Mouse (Mus musculus): ENCODE results near the gene Dtx2. TPM values are rescaled to one million over a fixed set of nuclear protein-coding genes. Genes with fewer than 3 reads are reported as not detected.

Dtx2 gene
- polyA plus RNA-seq, 1 experiment: 20.3 TPM

DNA sequence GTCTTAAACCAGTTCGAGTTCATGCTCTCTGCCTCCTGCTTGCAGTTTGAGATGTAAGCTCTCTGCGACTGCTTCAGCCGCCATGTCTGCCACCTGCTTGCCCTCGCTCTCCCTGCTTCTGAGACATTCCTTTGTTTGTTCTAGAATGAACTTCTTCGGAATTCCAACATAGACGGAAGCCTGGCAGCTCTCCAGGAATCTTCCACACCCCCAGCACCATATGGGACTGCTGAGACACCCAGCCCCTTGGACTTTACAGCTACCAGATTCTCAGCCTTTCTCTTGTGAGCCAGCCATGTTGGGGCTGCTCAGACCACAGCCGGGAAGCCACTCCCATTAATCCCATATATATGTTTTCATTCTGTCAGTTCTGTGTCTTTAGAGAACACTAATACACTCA, 81.7 kb downstream of the Dtx2 start:
- TF ChIP-seq CTCF (IDR thresholded peaks at IDR 0.05; ENCODE audit: control insufficient read depth, insufficient read depth, insufficient read length): no peak
- no peak for TF ChIP-seq MAX (IDR thresholded peaks at IDR 0.05)
- TF ChIP-seq MYOG (IDR thresholded peaks at IDR 0.05; ENCODE audit: control insufficient read depth, extremely low read depth, insufficient read length): no peak
- TF ChIP-seq FOSL1 (IDR thresholded peaks at IDR 0.05; ENCODE audit: insufficient read depth, low read length, poor library complexity, severe bottlenecking): no peak
- no peak for TF ChIP-seq CEBPB (IDR thresholded peaks at IDR 0.05; ENCODE audit: low read depth)
- TF ChIP-seq USF1 (IDR thresholded peaks at IDR 0.05; ENCODE audit: low read depth): no peak
- TF ChIP-seq MYOD1 (IDR thresholded peaks at IDR 0.05; ENCODE audit: control insufficient read depth, insufficient read length, low read depth): no peak
- no peaks in the 10 kb centered on the region for H3K79me3 ChIP-seq (ENCODE audit: low read depth)
- no peak overlapping the region for H3ac ChIP-seq (ENCODE audit: control insufficient read depth, insufficient read length, low read depth)
- H3K27me3 ChIP-seq (ENCODE audit: control insufficient read depth, insufficient read depth, insufficient read length): no peaks in the 10 kb centered on the region
- H3K79me2 ChIP-seq (ENCODE audit: control insufficient read depth, insufficient read depth): no peaks in the 10 kb centered on the region
- no peaks in the 10 kb centered on the region for H3K36me3 ChIP-seq (ENCODE audit: control insufficient read depth, insufficient read depth)
- H3K4me3 ChIP-seq (ENCODE audit: insufficient read depth, poor library complexity, severe bottlenecking): no peak overlapping the region

DNA sequence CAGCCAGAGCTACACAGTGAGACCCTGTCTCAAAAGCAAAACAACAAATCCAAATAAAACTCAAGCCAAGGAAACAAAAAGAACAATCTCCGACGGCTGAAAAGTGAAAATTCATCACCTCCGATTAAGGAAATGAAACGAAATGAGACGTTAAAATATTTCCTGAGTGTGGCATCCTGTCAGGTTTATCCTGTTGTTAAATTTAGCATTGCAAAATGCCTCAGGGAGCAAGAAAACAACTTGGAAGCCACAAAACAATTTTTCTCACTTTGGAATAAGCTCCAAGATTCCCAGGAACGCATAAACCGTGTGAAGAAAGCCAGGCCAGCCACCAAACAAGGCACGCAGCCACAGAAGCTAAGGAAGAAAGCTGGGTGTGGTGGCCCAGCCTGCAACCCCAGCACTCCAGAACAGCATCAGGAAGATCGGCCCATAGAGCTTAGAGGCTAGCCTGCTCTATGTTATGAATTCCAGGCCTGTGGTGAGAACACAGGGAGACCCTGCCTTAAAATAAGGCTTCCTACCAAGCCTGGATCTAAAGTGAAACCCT, 82.5 kb downstream of the Dtx2 start:
- Histone ChIP-seq H3K79me2 (ENCODE audit: control insufficient read depth, insufficient read depth) (no peaks in the 10 kb centered on the region), H3K36me3 (ENCODE audit: control insufficient read depth, insufficient read depth) (no peaks in the 10 kb centered on the region), H3K4me3 (ENCODE audit: insufficient read depth, poor library complexity, severe bottlenecking) (no peak overlapping the region), H3K79me3 (ENCODE audit: low read depth) (no peaks in the 10 kb centered on the region), H3K27me3 (ENCODE audit: control insufficient read depth, insufficient read depth, insufficient read length) (no peaks in the 10 kb centered on the region), H3ac (ENCODE audit: control insufficient read depth, insufficient read length, low read depth) (no peak overlapping the region)
- TF ChIP-seq MYOG (IDR thresholded peaks at IDR 0.05; ENCODE audit: control insufficient read depth, extremely low read depth, insufficient read length) (no peak), FOSL1 (IDR thresholded peaks at IDR 0.05; ENCODE audit: insufficient read depth, low read length, poor library complexity, severe bottlenecking) (no peak), USF1 (IDR thresholded peaks at IDR 0.05; ENCODE audit: low read depth) (peak; percentile 14)

DNA sequence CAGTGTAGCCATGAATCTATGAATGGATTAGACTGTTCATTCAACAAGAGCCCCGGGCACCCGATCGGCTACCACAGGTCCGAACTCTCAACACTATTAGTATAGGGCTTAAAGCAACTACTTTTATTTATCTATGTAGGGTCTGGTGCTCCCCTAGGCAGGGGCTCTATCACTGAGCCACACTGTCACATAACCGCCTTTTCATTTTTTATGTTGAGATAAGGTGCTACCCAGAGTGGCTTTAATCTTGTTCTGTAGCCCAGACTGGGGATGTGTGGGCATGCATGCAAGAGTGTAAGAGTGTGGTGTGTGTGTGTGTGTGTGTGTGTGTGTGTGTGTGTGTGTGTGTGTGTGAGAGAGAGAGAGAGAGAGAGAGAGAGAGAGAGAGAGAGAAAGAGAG, 83.5 kb downstream of the Dtx2 start:
- Histone ChIP-seq H3K79me3 (ENCODE audit: low read depth) (no peaks in the 10 kb centered on the region), H3K36me3 (ENCODE audit: control insufficient read depth, insufficient read depth) (no peaks in the 10 kb centered on the region), H3K27me3 (ENCODE audit: control insufficient read depth, insufficient read depth, insufficient read length) (no peaks in the 10 kb centered on the region), H3ac (ENCODE audit: control insufficient read depth, insufficient read length, low read depth) (no peak overlapping the region), H3K79me2 (ENCODE audit: control insufficient read depth, insufficient read depth) (no peaks in the 10 kb centered on the region), H3K4me3 (ENCODE audit: insufficient read depth, poor library complexity, severe bottlenecking) (no peak overlapping the region)
- TF ChIP-seq USF1 (IDR thresholded peaks at IDR 0.05; ENCODE audit: low read depth) (no peak), FOSL1 (IDR thresholded peaks at IDR 0.05; ENCODE audit: insufficient read depth, low read length, poor library complexity, severe bottlenecking) (no peak), CTCF (IDR thresholded peaks at IDR 0.05; ENCODE audit: control insufficient read depth, insufficient read depth, insufficient read length) (no peak), CEBPB (IDR thresholded peaks at IDR 0.05; ENCODE audit: low read depth) (no peak), MYOG (IDR thresholded peaks at IDR 0.05; ENCODE audit: control insufficient read depth, extremely low read depth, insufficient read length) (no peak), MYOD1 (IDR thresholded peaks at IDR 0.05; ENCODE audit: control insufficient read depth, insufficient read length, low read depth) (no peak), MAX (IDR thresholded peaks at IDR 0.05) (no peak)

GRCm38 (mm10) chr5:136082345-136082744, 87.7 kb downstream of the Dtx2 start:
- Histone ChIP-seq H3K36me3 (ENCODE audit: control insufficient read depth, insufficient read depth) (peaks cover 5% of the 10 kb centered on the region), H3K27me3 (ENCODE audit: control insufficient read depth, insufficient read depth, insufficient read length) (no peaks in the 10 kb centered on the region), H3ac (ENCODE audit: control insufficient read depth, insufficient read length, low read depth) (no peak overlapping the region), H3K4me3 (ENCODE audit: insufficient read depth, poor library complexity, severe bottlenecking) (no peak overlapping the region), H3K79me2 (ENCODE audit: control insufficient read depth, insufficient read depth) (peaks cover 36% of the 10 kb centered on the region), H3K79me3 (ENCODE audit: low read depth) (peaks cover 16% of the 10 kb centered on the region)
- TF ChIP-seq CTCF (IDR thresholded peaks at IDR 0.05; ENCODE audit: control insufficient read depth, insufficient read depth, insufficient read length): no peak
- no peak for TF ChIP-seq FOSL1 (IDR thresholded peaks at IDR 0.05; ENCODE audit: insufficient read depth, low read length, poor library complexity, severe bottlenecking)
- no peak for TF ChIP-seq CEBPB (IDR thresholded peaks at IDR 0.05; ENCODE audit: low read depth)
- TF ChIP-seq MAX (IDR thresholded peaks at IDR 0.05): no peak
- TF ChIP-seq MYOG (IDR thresholded peaks at IDR 0.05; ENCODE audit: control insufficient read depth, extremely low read depth, insufficient read length): no peak
- no peak for TF ChIP-seq MYOD1 (IDR thresholded peaks at IDR 0.05; ENCODE audit: control insufficient read depth, insufficient read length, low read depth)
- no peak for TF ChIP-seq USF1 (IDR thresholded peaks at IDR 0.05; ENCODE audit: low read depth)

Other genes with a start within 250 kb of the Dtx2 start
- not detected for gene Styxl1, start 216.4 kb upstream of the Dtx2 start, polyA plus RNA-seq (2012; fragmentation: generic; extraction: Trizol)
- 700 TPM for gene Mdh2, start 216.3 kb upstream of the Dtx2 start, polyA plus RNA-seq (2012; fragmentation: generic; extraction: Trizol)
- gene Srrm3, start 187.9 kb upstream of the Dtx2 start, polyA plus RNA-seq (2012; fragmentation: generic; extraction: Trizol): not detected
- gene Hspb1, start 106.9 kb upstream of the Dtx2 start, polyA plus RNA-seq (2012; fragmentation: generic; extraction: Trizol): 638 TPM
- gene Ywhag, start 60.2 kb upstream of the Dtx2 start, polyA plus RNA-seq (2012; fragmentation: generic; extraction: Trizol): 227 TPM
- 3.6 TPM for gene Ssc4d, start 20.3 kb upstream of the Dtx2 start, polyA plus RNA-seq (2012; fragmentation: generic; extraction: Trizol)
- gene Zp3, start 14.7 kb upstream of the Dtx2 start, polyA plus RNA-seq (2012; fragmentation: generic; extraction: Trizol): not detected
- gene Upk3b, start 43.7 kb downstream of the Dtx2 start, polyA plus RNA-seq (2012; fragmentation: generic; extraction: Trizol): 0.01 TPM
- gene Upk3bl, start 59.7 kb downstream of the Dtx2 start, polyA plus RNA-seq (2012; fragmentation: generic; extraction: Trizol): 0.11 TPM
- gene Rasa4, start 89.1 kb downstream of the Dtx2 start, polyA plus RNA-seq (2012; fragmentation: generic; extraction: Trizol): 37.6 TPM
- gene Polr2j, start 121.8 kb downstream of the Dtx2 start, polyA plus RNA-seq (2012; fragmentation: generic; extraction: Trizol): 206 TPM
- 52.1 TPM for gene Lrwd1, start 141.3 kb downstream of the Dtx2 start, polyA plus RNA-seq (2012; fragmentation: generic; extraction: Trizol)
- gene Alkbh4, start 141.3 kb downstream of the Dtx2 start, polyA plus RNA-seq (2012; fragmentation: generic; extraction: Trizol): 7.0 TPM
- gene Orai2, start 175.9 kb downstream of the Dtx2 start, polyA plus RNA-seq (2012; fragmentation: generic; extraction: Trizol): 37.8 TPM
- 53.5 TPM for gene Prkrip1, start 204.2 kb downstream of the Dtx2 start, polyA plus RNA-seq (2012; fragmentation: generic; extraction: Trizol)